Mouse (Mus musculus): ENCODE results near the gene Usp47. TPM values are rescaled to one million over a fixed set of nuclear protein-coding genes. Genes with fewer than 3 reads are reported as not detected.

Usp47 gene
- polyA plus RNA-seq, 1 experiment from 2014 or later: 23.7 TPM

- DNase-seq (ENCODE audit: low spot score) (no peak), ATAC-seq (ENCODE audit: low FRiP score, low TSS enrichment) (peak; percentile 76)
- Histone ChIP-seq H3K4me3 (ENCODE audit: low read depth, low read length) (peak overlapping the region; percentile 98), H3K27ac (replicated peaks) (peak overlapping the region; percentile 99), H3K4me1 (replicated peaks; ENCODE audit: control insufficient read depth, insufficient read depth) (peaks cover 4% of the 10 kb centered on the region; the same call in 1 of the 2 replicates), H3K9ac (ENCODE audit: low read length) (peak overlapping the region; percentile 99), H3K9me3 (ENCODE audit: control insufficient read depth, low read length) (no peaks in the 10 kb centered on the region), H3K4me2 (replicated peaks; ENCODE audit: low read depth) (peak overlapping the region; percentile 86), H3K27me3 (ENCODE audit: control insufficient read depth, insufficient read depth, low read length) (no peaks in the 10 kb centered on the region), H3K36me3 (ENCODE audit: control insufficient read depth, insufficient read depth, low read length) (no peaks in the 10 kb centered on the region)
- 1% methylated on average over 58 of the region's 58 CpGs for WGBS
- no peak for TF ChIP-seq EP300 (optimal IDR thresholded peaks at IDR 0.05)
- no peak for TF ChIP-seq CTCF (IDR thresholded peaks at IDR 0.05; ENCODE audit: low read depth)
Observed at GRCm38 (mm10) chr7:112023601-112024445, 519 bp downstream of the Usp47 start.

DNA sequence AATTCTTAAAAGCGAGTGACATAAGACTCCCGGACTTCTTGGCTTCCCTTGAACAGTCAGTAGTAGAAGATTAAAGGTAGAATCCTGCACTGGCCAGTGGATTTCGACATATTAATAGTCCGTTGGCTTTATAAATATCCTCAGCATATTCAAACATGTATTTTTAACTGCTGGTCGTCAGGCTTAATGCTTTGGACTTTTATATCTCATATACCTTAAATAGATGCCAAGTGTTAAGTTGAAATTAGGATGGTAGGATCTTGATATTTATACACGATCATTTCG lies 1.1 kb downstream of the Usp47 start:
- TF ChIP-seq CTCF (IDR thresholded peaks at IDR 0.05; ENCODE audit: low read depth) (no peak), EP300 (optimal IDR thresholded peaks at IDR 0.05) (no peak)
- Histone ChIP-seq H3K9me3 (ENCODE audit: control insufficient read depth, low read length) (no peaks in the 10 kb centered on the region), H3K4me3 (ENCODE audit: low read depth, low read length) (peak overlapping the region; percentile 98), H3K36me3 (ENCODE audit: control insufficient read depth, insufficient read depth, low read length) (no peaks in the 10 kb centered on the region), H3K27me3 (ENCODE audit: control insufficient read depth, insufficient read depth, low read length) (no peaks in the 10 kb centered on the region), H3K27ac (replicated peaks) (peak overlapping the region; percentile 99), H3K4me1 (replicated peaks; ENCODE audit: control insufficient read depth, insufficient read depth) (peaks cover 4% of the 10 kb centered on the region; the same call in 1 of the 2 replicates), H3K9ac (ENCODE audit: low read length) (peak overlapping the region; percentile 99), H3K4me2 (replicated peaks; ENCODE audit: low read depth) (peak overlapping the region; percentile 86)
- ATAC-seq (ENCODE audit: low FRiP score, low TSS enrichment) (no peak), DNase-seq (ENCODE audit: low spot score) (no peak)
- WGBS: 9% methylated on average over 7 of the region's 7 CpGs

- Histone ChIP-seq H3K36me3 (ENCODE audit: control insufficient read depth, insufficient read depth, low read length) (no peaks in the 10 kb centered on the region), H3K4me1 (replicated peaks; ENCODE audit: control insufficient read depth, insufficient read depth) (peaks cover 4% of the 10 kb centered on the region; the same call in 1 of the 2 replicates), H3K9me3 (ENCODE audit: control insufficient read depth, low read length) (no peaks in the 10 kb centered on the region), H3K27ac (replicated peaks) (peak overlapping the region; percentile 63), H3K4me2 (replicated peaks; ENCODE audit: low read depth) (peak overlapping the region; percentile 86), H3K4me3 (ENCODE audit: low read depth, low read length) (peak overlapping the region; percentile 98), H3K9ac (ENCODE audit: low read length) (peak overlapping the region; percentile 99), H3K27me3 (ENCODE audit: control insufficient read depth, insufficient read depth, low read length) (no peaks in the 10 kb centered on the region)
- DNase-seq (ENCODE audit: low spot score) (peak; percentile 25), ATAC-seq (ENCODE audit: low FRiP score, low TSS enrichment) (no peak)
- TF ChIP-seq EP300 (optimal IDR thresholded peaks at IDR 0.05): no peak
- no peak for TF ChIP-seq CTCF (IDR thresholded peaks at IDR 0.05; ENCODE audit: low read depth)
- WGBS: under 1% methylated on average over 5 of the region's 5 CpGs
Observed at GRCm38 (mm10) chr7:112024856-112025255, 1.6 kb downstream of the Usp47 start.

DNA sequence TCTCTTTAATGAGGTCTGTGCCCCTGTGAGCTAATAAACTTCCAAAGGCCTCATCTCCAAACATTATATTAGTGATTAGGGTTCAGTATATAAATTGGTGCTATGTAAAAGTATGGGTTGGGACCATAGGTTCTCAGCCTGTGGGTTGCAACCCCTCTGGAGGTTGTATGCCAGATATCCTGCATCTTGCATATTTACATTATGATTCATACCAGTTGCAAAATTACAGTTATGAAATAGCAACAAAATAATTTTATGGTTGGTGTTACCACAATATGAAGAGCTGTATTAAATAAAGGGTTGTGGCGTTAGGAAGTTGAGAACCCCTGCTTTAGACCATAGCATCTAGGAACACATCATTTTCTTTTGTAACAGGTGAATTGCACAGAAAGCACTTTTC lies 7.3 kb downstream of the Usp47 start:
- Histone ChIP-seq H3K4me3 (ENCODE audit: low read depth, low read length) (no peak overlapping the region), H3K36me3 (ENCODE audit: control insufficient read depth, insufficient read depth, low read length) (no peaks in the 10 kb centered on the region), H3K9ac (ENCODE audit: low read length) (no peak overlapping the region), H3K27me3 (ENCODE audit: control insufficient read depth, insufficient read depth, low read length) (no peaks in the 10 kb centered on the region), H3K4me2 (replicated peaks; ENCODE audit: low read depth) (no peak overlapping the region), H3K4me1 (replicated peaks; ENCODE audit: control insufficient read depth, insufficient read depth) (peaks cover 6% of the 10 kb centered on the region; the same call in 1 of the 2 replicates), H3K9me3 (ENCODE audit: control insufficient read depth, low read length) (no peaks in the 10 kb centered on the region), H3K27ac (replicated peaks) (no peak overlapping the region)
- DNase-seq (ENCODE audit: low spot score): no peak
- ATAC-seq (ENCODE audit: low FRiP score, low TSS enrichment): no peak
- WGBS: 76% methylated on average over 1 of the region's 1 CpGs
- no peak for TF ChIP-seq EP300 (optimal IDR thresholded peaks at IDR 0.05)
- no peak for TF ChIP-seq CTCF (IDR thresholded peaks at IDR 0.05; ENCODE audit: low read depth)

DNA sequence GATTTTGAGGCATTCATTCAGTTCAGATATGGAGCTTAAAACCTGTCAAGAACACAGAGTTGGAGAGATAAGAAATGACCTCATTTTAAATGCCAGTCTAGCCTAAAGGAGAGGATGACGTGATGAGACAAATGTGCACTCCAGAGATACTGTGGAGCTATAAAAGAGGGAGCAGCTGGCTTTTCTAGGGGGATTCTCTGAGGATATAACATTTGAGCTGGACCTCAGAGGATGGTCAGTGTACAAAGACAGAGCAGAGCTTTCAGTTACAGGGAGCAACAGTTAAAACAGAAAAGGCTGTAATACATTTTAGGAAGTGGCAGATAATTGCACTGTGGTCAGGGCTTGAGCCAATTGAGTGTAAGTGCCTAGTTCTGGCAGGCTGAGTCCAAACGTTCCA lies 12.5 kb downstream of the Usp47 start:
- H3K9me3 ChIP-seq (ENCODE audit: control insufficient read depth, low read length): no peaks in the 10 kb centered on the region
- no peak for DNase-seq (ENCODE audit: low spot score)

DNA sequence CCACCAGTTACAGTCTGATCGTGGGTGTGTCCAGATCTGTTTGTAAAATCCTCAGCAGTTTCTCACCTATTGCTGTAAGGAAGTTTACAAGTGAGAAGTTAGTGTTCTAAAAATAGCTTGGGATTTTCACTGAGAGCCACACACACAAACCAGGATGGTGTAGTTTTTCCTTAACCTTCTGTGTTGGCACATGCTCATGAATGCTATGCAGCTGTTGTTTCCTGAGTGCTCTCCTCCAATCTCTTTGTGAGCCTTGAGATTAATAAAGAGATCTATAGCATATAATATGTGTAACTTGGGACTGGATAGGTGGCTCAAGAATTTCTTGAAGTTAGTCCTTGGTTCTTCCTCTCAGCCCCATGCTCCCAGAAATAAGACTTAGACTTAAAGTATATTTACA lies 13.3 kb downstream of the Usp47 start:
- Histone ChIP-seq H3K4me2 (replicated peaks; ENCODE audit: low read depth) (no peak overlapping the region), H3K27ac (replicated peaks) (no peak overlapping the region), H3K36me3 (ENCODE audit: control insufficient read depth, insufficient read depth, low read length) (no peaks in the 10 kb centered on the region), H3K4me1 (replicated peaks; ENCODE audit: control insufficient read depth, insufficient read depth) (no peaks in the 10 kb centered on the region), H3K27me3 (ENCODE audit: control insufficient read depth, insufficient read depth, low read length) (no peaks in the 10 kb centered on the region), H3K4me3 (ENCODE audit: low read depth, low read length) (no peak overlapping the region), H3K9ac (ENCODE audit: low read length) (no peak overlapping the region), H3K9me3 (ENCODE audit: control insufficient read depth, low read length) (no peaks in the 10 kb centered on the region)
- WGBS: 21% methylated on average over 1 of the region's 1 CpGs
- TF ChIP-seq CTCF (IDR thresholded peaks at IDR 0.05; ENCODE audit: low read depth) (no peak), EP300 (optimal IDR thresholded peaks at IDR 0.05) (no peak)
- ATAC-seq (ENCODE audit: low FRiP score, low TSS enrichment): no peak
- no peak for DNase-seq (ENCODE audit: low spot score)

More for the DNA sequence above, 12.5 kb downstream of the Usp47 start:
- H3K9ac ChIP-seq (ENCODE audit: low read length): no peak overlapping the region
- H3K4me2 ChIP-seq (replicated peaks; ENCODE audit: low read depth): no peak overlapping the region
- H3K27ac ChIP-seq (replicated peaks): no peak overlapping the region; the same call in 1 of the 2 replicates
- no peaks in the 10 kb centered on the region for H3K36me3 ChIP-seq (ENCODE audit: control insufficient read depth, insufficient read depth, low read length)
- ATAC-seq (ENCODE audit: low FRiP score, low TSS enrichment): no peak
- H3K4me3 ChIP-seq (ENCODE audit: low read depth, low read length): no peak overlapping the region
- TF ChIP-seq CTCF (IDR thresholded peaks at IDR 0.05; ENCODE audit: low read depth): no peak
- TF ChIP-seq EP300 (optimal IDR thresholded peaks at IDR 0.05): no peak
- 8% methylated on average over 2 of the region's 2 CpGs for WGBS
- no peaks in the 10 kb centered on the region for H3K27me3 ChIP-seq (ENCODE audit: control insufficient read depth, insufficient read depth, low read length)
- H3K4me1 ChIP-seq (replicated peaks; ENCODE audit: control insufficient read depth, insufficient read depth): no peaks in the 10 kb centered on the region

All from stomach, postnatal 0 days (tissue).